Mouse (Mus musculus): ENCODE data around the gene Hba-a1. TPM values are rescaled to one million over a fixed set of nuclear protein-coding genes. Genes with fewer than 3 reads are reported as not detected.

Gene Hba-a1
- polyA plus RNA-seq, 1 experiment: 41.7 TPM

DNA sequence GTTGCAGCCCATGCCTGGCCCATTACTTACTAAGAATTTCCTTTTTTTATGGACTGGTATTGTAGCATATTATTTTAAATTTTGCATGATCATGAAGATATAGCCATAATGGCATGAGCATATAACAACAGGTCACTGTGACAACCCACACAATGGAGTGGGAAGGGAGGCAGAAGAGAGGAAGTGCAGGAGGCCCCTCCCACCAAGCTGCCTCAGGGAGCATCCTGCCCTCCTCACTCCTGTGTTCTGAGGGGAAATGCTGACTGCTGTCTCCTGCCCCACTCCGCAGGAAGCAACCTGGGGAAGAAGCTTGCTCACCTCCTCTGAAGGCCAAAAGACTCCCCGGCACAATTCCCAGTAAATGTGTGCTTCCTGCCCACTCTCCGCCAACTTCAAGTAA lies 26.6 kb downstream of the Hba-a1 start:
- no peak overlapping the region for H3K4me3 ChIP-seq (ENCODE audit: control insufficient read depth, low read depth, low read length)

GRCm38 (mm10) chr11:32316009-32316408 lies 32.7 kb downstream of the Hba-a1 start:
- Histone ChIP-seq H3K4me3 (ENCODE audit: control insufficient read depth, low read depth, low read length) (no peak overlapping the region), H3K27ac (ENCODE audit: control insufficient read depth, insufficient read depth, low read depth, low read length) (no peak overlapping the region), H3K36me3 (ENCODE audit: control insufficient read depth, insufficient read depth, low read length) (no peaks in the 10 kb centered on the region), H3K27me3 (ENCODE audit: control insufficient read depth, insufficient read depth, low read length) (no peaks in the 10 kb centered on the region), H3K4me1 (ENCODE audit: control insufficient read depth, insufficient read depth, low read length) (no peaks in the 10 kb centered on the region)
- TF ChIP-seq POLR2A (IDR thresholded peaks at IDR 0.05; ENCODE audit: control insufficient read depth, low read depth, low read length) (no peak), CTCF (IDR thresholded peaks at IDR 0.05; ENCODE audit: control insufficient read depth, insufficient read depth, insufficient replicate concordance, low read depth, low read length) (no peak)

More for the DNA sequence above, 26.6 kb downstream of the Hba-a1 start:
- no peaks in the 10 kb centered on the region for H3K4me1 ChIP-seq (ENCODE audit: control insufficient read depth, insufficient read depth, low read length)
- no peak overlapping the region for H3K27ac ChIP-seq (ENCODE audit: control insufficient read depth, insufficient read depth, low read depth, low read length)
- TF ChIP-seq CTCF (IDR thresholded peaks at IDR 0.05; ENCODE audit: control insufficient read depth, insufficient read depth, insufficient replicate concordance, low read depth, low read length): no peak
- TF ChIP-seq POLR2A (IDR thresholded peaks at IDR 0.05; ENCODE audit: control insufficient read depth, low read depth, low read length): no peak
- H3K36me3 ChIP-seq (ENCODE audit: control insufficient read depth, insufficient read depth, low read length): no peaks in the 10 kb centered on the region
- no peaks in the 10 kb centered on the region for H3K27me3 ChIP-seq (ENCODE audit: control insufficient read depth, insufficient read depth, low read length)

DNA sequence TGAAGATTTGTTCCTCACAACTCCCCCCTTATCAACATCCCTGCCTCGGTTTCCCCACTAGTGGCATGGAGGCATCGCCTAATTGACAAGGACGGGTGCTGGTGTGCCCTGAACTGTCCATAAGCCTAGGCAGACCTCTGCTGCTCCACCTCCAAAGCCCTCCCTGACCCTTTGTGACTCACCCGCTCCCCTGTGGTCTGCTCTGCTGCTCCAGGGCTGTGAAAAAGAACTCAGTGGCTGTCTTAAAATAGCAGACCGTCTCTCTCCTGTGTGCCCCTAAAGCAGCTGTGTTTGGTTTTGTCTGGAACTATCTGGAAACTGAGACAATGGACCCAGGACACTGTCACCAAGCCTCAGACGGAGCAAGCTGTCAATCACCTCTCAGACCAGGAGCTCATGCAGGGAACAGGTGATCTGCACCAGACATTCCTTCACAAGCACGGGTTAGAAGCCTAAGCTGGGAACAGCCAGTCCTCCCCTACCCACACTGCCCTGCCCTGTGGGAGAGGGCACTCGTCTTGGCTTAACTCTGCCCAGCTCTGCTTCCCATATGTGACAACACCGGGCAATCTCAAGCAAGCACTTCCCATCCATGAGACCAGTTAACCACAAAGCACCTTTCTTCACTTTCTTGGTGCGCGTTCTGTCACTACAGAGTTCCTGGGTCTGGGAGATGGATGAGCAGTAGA lies 37.3 kb downstream of the Hba-a1 start:
- H3K36me3 ChIP-seq (ENCODE audit: control insufficient read depth, insufficient read depth, low read length): no peaks in the 10 kb centered on the region
- no peaks in the 10 kb centered on the region for H3K27me3 ChIP-seq (ENCODE audit: control insufficient read depth, insufficient read depth, low read length)
- TF ChIP-seq POLR2A (IDR thresholded peaks at IDR 0.05; ENCODE audit: control insufficient read depth, low read depth, low read length): no peak
- TF ChIP-seq CTCF (IDR thresholded peaks at IDR 0.05; ENCODE audit: control insufficient read depth, insufficient read depth, insufficient replicate concordance, low read depth, low read length): no peak
- H3K27ac ChIP-seq (ENCODE audit: control insufficient read depth, insufficient read depth, low read depth, low read length): no peak overlapping the region
- peaks cover 4% of the 10 kb centered on the region; the same call in 1 of the 2 replicates for H3K4me1 ChIP-seq (ENCODE audit: control insufficient read depth, insufficient read depth, low read length)
- peak overlapping the region; percentile 1 for H3K4me3 ChIP-seq (ENCODE audit: control insufficient read depth, low read depth, low read length)

GRCm38 (mm10) chr11:32321196-32321565 lies 37.9 kb downstream of the Hba-a1 start:
- H3K4me3 ChIP-seq (ENCODE audit: control insufficient read depth, low read depth, low read length): peak overlapping the region; percentile 1
- H3K36me3 ChIP-seq (ENCODE audit: control insufficient read depth, insufficient read depth, low read length): no peaks in the 10 kb centered on the region
- H3K27me3 ChIP-seq (ENCODE audit: control insufficient read depth, insufficient read depth, low read length): no peaks in the 10 kb centered on the region
- TF ChIP-seq POLR2A (IDR thresholded peaks at IDR 0.05; ENCODE audit: control insufficient read depth, low read depth, low read length): no peak
- peak; percentile 87; the same call in 1 of the 2 replicates for TF ChIP-seq CTCF (IDR thresholded peaks at IDR 0.05; ENCODE audit: control insufficient read depth, insufficient read depth, insufficient replicate concordance, low read depth, low read length)
- no peak overlapping the region for H3K27ac ChIP-seq (ENCODE audit: control insufficient read depth, insufficient read depth, low read depth, low read length)
- peaks cover 4% of the 10 kb centered on the region; the same call in 1 of the 2 replicates for H3K4me1 ChIP-seq (ENCODE audit: control insufficient read depth, insufficient read depth, low read length)

GRCm38 (mm10) chr11:32324609-32325008 lies 41.3 kb downstream of the Hba-a1 start:
- Histone ChIP-seq H3K4me3 (ENCODE audit: control insufficient read depth, low read depth, low read length) (peak overlapping the region; percentile 69), H3K27ac (ENCODE audit: control insufficient read depth, insufficient read depth, low read depth, low read length) (no peak overlapping the region), H3K4me1 (ENCODE audit: control insufficient read depth, insufficient read depth, low read length) (peaks cover 4% of the 10 kb centered on the region; the same call in 1 of the 2 replicates), H3K27me3 (ENCODE audit: control insufficient read depth, insufficient read depth, low read length) (no peaks in the 10 kb centered on the region), H3K36me3 (ENCODE audit: control insufficient read depth, insufficient read depth, low read length) (no peaks in the 10 kb centered on the region)
- TF ChIP-seq CTCF (IDR thresholded peaks at IDR 0.05; ENCODE audit: control insufficient read depth, insufficient read depth, insufficient replicate concordance, low read depth, low read length): peak; percentile 97
- TF ChIP-seq POLR2A (IDR thresholded peaks at IDR 0.05; ENCODE audit: control insufficient read depth, low read depth, low read length): no peak

DNA sequence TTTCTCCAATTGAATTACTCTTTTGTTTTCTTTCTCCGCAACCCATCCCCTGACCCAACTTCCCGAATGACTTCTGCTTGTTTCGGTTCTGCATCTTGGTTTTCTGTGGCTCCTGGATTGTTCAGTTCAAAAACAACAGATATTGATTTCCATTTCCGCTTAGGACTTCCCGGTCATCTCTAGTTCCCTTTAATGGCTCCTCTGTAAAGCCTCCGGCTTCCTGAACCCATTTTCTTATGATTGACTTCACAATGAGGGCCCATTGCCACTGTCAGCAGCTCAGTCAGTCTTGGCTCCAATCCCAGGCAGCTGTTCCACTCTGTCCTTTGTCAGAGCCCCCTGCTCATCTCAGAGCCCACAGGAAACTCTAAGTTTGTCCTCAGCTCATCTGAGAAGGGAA lies 47.8 kb downstream of the Hba-a1 start:
- TF ChIP-seq POLR2A (IDR thresholded peaks at IDR 0.05; ENCODE audit: control insufficient read depth, low read depth, low read length) (no peak), CTCF (IDR thresholded peaks at IDR 0.05; ENCODE audit: control insufficient read depth, insufficient read depth, insufficient replicate concordance, low read depth, low read length) (no peak)
- Histone ChIP-seq H3K27me3 (ENCODE audit: control insufficient read depth, insufficient read depth, low read length) (no peaks in the 10 kb centered on the region), H3K4me3 (ENCODE audit: control insufficient read depth, low read depth, low read length) (no peak overlapping the region), H3K27ac (ENCODE audit: control insufficient read depth, insufficient read depth, low read depth, low read length) (no peak overlapping the region), H3K4me1 (ENCODE audit: control insufficient read depth, insufficient read depth, low read length) (no peaks in the 10 kb centered on the region), H3K36me3 (ENCODE audit: control insufficient read depth, insufficient read depth, low read length) (no peaks in the 10 kb centered on the region)

GRCm38 (mm10) chr11:32331861-32332260 lies 48.5 kb downstream of the Hba-a1 start:
- Histone ChIP-seq H3K4me1 (ENCODE audit: control insufficient read depth, insufficient read depth, low read length) (no peaks in the 10 kb centered on the region), H3K36me3 (ENCODE audit: control insufficient read depth, insufficient read depth, low read length) (no peaks in the 10 kb centered on the region), H3K4me3 (ENCODE audit: control insufficient read depth, low read depth, low read length) (no peak overlapping the region), H3K27me3 (ENCODE audit: control insufficient read depth, insufficient read depth, low read length) (no peaks in the 10 kb centered on the region), H3K27ac (ENCODE audit: control insufficient read depth, insufficient read depth, low read depth, low read length) (no peak overlapping the region)
- TF ChIP-seq CTCF (IDR thresholded peaks at IDR 0.05; ENCODE audit: control insufficient read depth, insufficient read depth, insufficient replicate concordance, low read depth, low read length) (no peak), POLR2A (IDR thresholded peaks at IDR 0.05; ENCODE audit: control insufficient read depth, low read depth, low read length) (no peak)
